ENCODE assay signal across 9 mouse cellular contexts in genomic region chr7:102506848-102507247, GRCm38 (mm10). TPM values are rescaled to one million over a fixed set of nuclear protein-coding genes. Genes with fewer than 3 reads are reported as not detected.
DNase-seq lines count a peak whose midpoint lies in the region; ATAC-seq and TF ChIP-seq lines count a peak whose summit lies in the region.
"Had no signal": no experiment of that assay in that cellular context is flagged by ENCODE, and none has a peak within 500 bp of the region (broad histone marks: within the 10 kb centered on the region; RNA-seq: fewer than 3 reads in every experiment).

No protein-coding gene starts in this region.

- no peaks in the 10 kb centered on the region for H3K4me1 ChIP-seq in ES-E14 (ENCODE audit: control insufficient read depth in 2 of 2, insufficient read depth in 2 of 2, low read length in 2 of 2, poor library complexity in 1 of 2)
- no peaks in the 10 kb centered on the region for H3K4me1 ChIP-seq in forebrain, embryonic 14.5 days (ENCODE audit: control insufficient read depth, insufficient read depth, low read length)
- no peaks in the 10 kb centered on the region for H3K4me1 ChIP-seq in hindbrain, embryonic 10.5 days (replicated peaks)
- H3K4me1 ChIP-seq in lung, embryonic 15.5 days, result no peaks in the 10 kb centered on the region
- H3K4me1 ChIP-seq: limb, embryonic 15.5 days had no signal

- no peak overlapping the region for H3K4me2 ChIP-seq in forebrain, embryonic 14.5 days (ENCODE audit: low read length)
- no peak overlapping the region for H3K4me2 ChIP-seq in lung, embryonic 15.5 days
- H3K4me2 ChIP-seq: limb, embryonic 15.5 days had no signal

- 53% methylated on average over 3 of the region's 3 CpGs for WGBS in forebrain, embryonic 14.5 days
- WGBS in hindbrain, embryonic 10.5 days, result 50% methylated on average over 3 of the region's 3 CpGs
- 47% methylated on average over 3 of the region's 3 CpGs for WGBS in lung, embryonic 15.5 days

- DNase-seq in ES-E14 (ENCODE audit: low read depth, low spot score), result peak; percentile 79
- DNase-seq in forebrain, embryonic 14.5 days (ENCODE audit: low spot score), result peak; percentile 76
- DNase-seq in hindbrain, embryonic 10.5 days (ENCODE audit: low spot score), result peak; percentile 78
- DNase-seq in layer of hippocampus, adult 8-10 months (ENCODE audit: low spot score in 2 of 2), result peak; percentile 48 to 85
- DNase-seq in ovary, postnatal 14 days (ENCODE audit: low spot score), result peak; percentile 63
- DNase-seq in thymus, postnatal 0 days (ENCODE audit: low spot score), result peak; percentile 67

- no peaks in the 10 kb centered on the region for H3K36me3 ChIP-seq in ES-E14 (ENCODE audit: control insufficient read depth, insufficient read depth, low read length, poor library complexity, severe bottlenecking)
- H3K36me3 ChIP-seq in forebrain, embryonic 14.5 days (ENCODE audit: control insufficient read depth, insufficient read depth, low read length), result no peaks in the 10 kb centered on the region
- H3K36me3 ChIP-seq in hindbrain, embryonic 10.5 days, result no peaks in the 10 kb centered on the region
- no peaks in the 10 kb centered on the region for H3K36me3 ChIP-seq in lung, embryonic 15.5 days
- H3K36me3 ChIP-seq: limb, embryonic 15.5 days had no signal

- ATAC-seq in cerebellum, adult (ENCODE audit: insufficient number of reproducible peaks, low FRiP score, low TSS enrichment), result peak; percentile 62
- ATAC-seq in forebrain, embryonic 14.5 days, result peak; percentile 82
- ATAC-seq in lung, embryonic 15.5 days (ENCODE audit: borderline replicate concordance, extremely low read depth, low FRiP score, low TSS enrichment), result peak; percentile 55; the same call in 1 of the 2 replicates

- no peak overlapping the region for H3K9ac ChIP-seq in ES-E14 (ENCODE audit: insufficient read depth, low read depth, low read length, poor library complexity, severe bottlenecking)
- no peak overlapping the region for H3K9ac ChIP-seq in forebrain, embryonic 14.5 days (ENCODE audit: low read length)
- H3K9ac ChIP-seq in lung, embryonic 15.5 days, result no peak overlapping the region
- H3K9ac ChIP-seq: limb, embryonic 15.5 days had no signal

- no peak overlapping the region for H3K27ac ChIP-seq in ES-E14 (ENCODE audit: insufficient read depth, low read depth, low read length, poor library complexity, severe bottlenecking)
- no peak overlapping the region for H3K27ac ChIP-seq in forebrain, embryonic 14.5 days (ENCODE audit: low read depth, low read length)
- H3K27ac ChIP-seq in hindbrain, embryonic 10.5 days, result no peak overlapping the region
- no peak overlapping the region for H3K27ac ChIP-seq in lung, embryonic 15.5 days
- H3K27ac ChIP-seq: limb, embryonic 15.5 days had no signal

- H3K4me3 ChIP-seq in ES-E14 (ENCODE audit: insufficient read depth in 1 of 2, low read depth in 1 of 2, low read length in 2 of 2, poor library complexity in 1 of 2, severe bottlenecking in 1 of 2), result no peak overlapping the region
- no peak overlapping the region for H3K4me3 ChIP-seq in forebrain, embryonic 14.5 days (ENCODE audit: low read depth, low read length)
- H3K4me3 ChIP-seq in hindbrain, embryonic 10.5 days, result no peak overlapping the region
- no peak overlapping the region for H3K4me3 ChIP-seq in lung, embryonic 15.5 days
- H3K4me3 ChIP-seq: limb, embryonic 15.5 days had no signal

- no peaks in the 10 kb centered on the region for H3K27me3 ChIP-seq in forebrain, embryonic 14.5 days (replicated peaks; ENCODE audit: control insufficient read depth, insufficient read depth, low read length)
- H3K27me3 ChIP-seq in hindbrain, embryonic 10.5 days (ENCODE audit: insufficient read depth, poor library complexity, severe bottlenecking), result peaks cover 14% of the 10 kb centered on the region
- peaks cover 3% of the 10 kb centered on the region; the same call in 1 of the 2 replicates for H3K27me3 ChIP-seq in lung, embryonic 15.5 days

- in situ Hi-C loops in ES-E14 (cut with MboI; ENCODE audit: low sequenced_read_pairs in 2 of 2, unreplicated experiment in 2 of 2), result loop anchor here (10.0 to 25.0 kb wide), 3 partner anchors 405 to 605 kb away; partner anchors contain the start of genes Olfr571 (in 2 of the 2) and Olfr572 (in 1 of the 2)

- no peaks in the 10 kb centered on the region for H3K9me3 ChIP-seq in ES-E14 (ENCODE audit: control insufficient read depth, insufficient read depth, low read depth, low read length)
- H3K9me3 ChIP-seq in forebrain, embryonic 14.5 days (replicated peaks; ENCODE audit: control insufficient read depth, low read length), result no peaks in the 10 kb centered on the region
- H3K9me3 ChIP-seq in hindbrain, embryonic 10.5 days, result no peaks in the 10 kb centered on the region
- H3K9me3 ChIP-seq in lung, embryonic 15.5 days, result no peaks in the 10 kb centered on the region
- H3K9me3 ChIP-seq: limb, embryonic 15.5 days had no signal

TF ChIP-seq in ES-E14, 5 proteins besides CTCF, POLR2A, EP300 and RAD21:
- TF ChIP-seq ZC3H11A (IDR thresholded peaks at IDR 0.05; ENCODE audit: borderline replicate concordance, low read depth, low read length) (peak; percentile 82; the same call in 1 of the 2 replicates), MAFK (IDR thresholded peaks at IDR 0.05; ENCODE audit: insufficient read depth, low read depth, low read length) (no peak), HCFC1 (IDR thresholded peaks at IDR 0.05; ENCODE audit: borderline replicate concordance, insufficient read depth, low read length) (no peak)

RNA-seq across cellular contexts. Expression of gene Olfr545, which starts 7.5 kb away (rescaled TPM):
- total RNA-seq in ES-E14 (2012; rRNA removed), result not detected in 2 replicates
- polyA plus RNA-seq in forebrain, embryonic 14.5 days (2014; fragmentation: Nextera tagmentation; extraction: Ambion mirVana), result 0.23 TPM in 1 of 2 replicates, not detected in the other
- 0.11 and 0.29 TPM in 2 replicates for polyA plus RNA-seq in hindbrain, embryonic 10.5 days (2016; fragmentation: Nextera tagmentation; extraction: Ambion mirVana)
- not detected for total RNA-seq in layer of hippocampus, adult 8-10 months (2022)
- not detected in 2 replicates for polyA plus RNA-seq in lung, embryonic 15.5 days (2015; fragmentation: Nextera tagmentation; extraction: Ambion mirVana)
- polyA plus RNA-seq in thymus, postnatal 0 days (2015; fragmentation: Nextera tagmentation; extraction: Ambion mirVana), result 0.08 TPM in 1 of 2 replicates, not detected in the other

RNA-seq across cellular contexts. Expression of gene Olfr544, which starts 18.7 kb away (rescaled TPM):
- total RNA-seq in ES-E14 (2012; rRNA removed), result 0.16 TPM in 1 of 2 replicates, not detected in the other
- 0.09 TPM in 1 of 2 replicates, not detected in the other for polyA plus RNA-seq in forebrain, embryonic 14.5 days (2014; fragmentation: Nextera tagmentation; extraction: Ambion mirVana)
- 0.06 and 0.10 TPM in 2 replicates for polyA plus RNA-seq in hindbrain, embryonic 10.5 days (2016; fragmentation: Nextera tagmentation; extraction: Ambion mirVana)
- total RNA-seq in layer of hippocampus, adult 8-10 months (2022), result not detected
- polyA plus RNA-seq in lung, embryonic 15.5 days (2015; fragmentation: Nextera tagmentation; extraction: Ambion mirVana), result 0.08 and 0.09 TPM in 2 replicates
- polyA plus RNA-seq in thymus, postnatal 0 days (2015; fragmentation: Nextera tagmentation; extraction: Ambion mirVana), result 0.05 TPM in 1 of 2 replicates, not detected in the other

RNA-seq across cellular contexts. Expression of gene Olfr543, which starts 25.4 kb away (rescaled TPM):
- total RNA-seq in ES-E14 (2012; rRNA removed), result 0.22 and 0.63 TPM in 2 replicates
- polyA plus RNA-seq in forebrain, embryonic 14.5 days (2014; fragmentation: Nextera tagmentation; extraction: Ambion mirVana), result 0.46 TPM in 1 of 2 replicates, not detected in the other
- polyA plus RNA-seq in hindbrain, embryonic 10.5 days (2016; fragmentation: Nextera tagmentation; extraction: Ambion mirVana), result 0.40 and 0.67 TPM in 2 replicates
- not detected for total RNA-seq in layer of hippocampus, adult 8-10 months (2022)
- polyA plus RNA-seq in lung, embryonic 15.5 days (2015; fragmentation: Nextera tagmentation; extraction: Ambion mirVana), result 0.17 and 0.31 TPM in 2 replicates
- 0.14 and 0.34 TPM in 2 replicates for polyA plus RNA-seq in thymus, postnatal 0 days (2015; fragmentation: Nextera tagmentation; extraction: Ambion mirVana)

RNA-seq across cellular contexts. Expression of gene Olfr547, which starts 27.7 kb away (rescaled TPM):
- total RNA-seq in ES-E14 (2012; rRNA removed), result not detected in 2 replicates
- not detected in 2 replicates for polyA plus RNA-seq in forebrain, embryonic 14.5 days (2014; fragmentation: Nextera tagmentation; extraction: Ambion mirVana)
- not detected in 2 replicates for polyA plus RNA-seq in hindbrain, embryonic 10.5 days (2016; fragmentation: Nextera tagmentation; extraction: Ambion mirVana)
- not detected for total RNA-seq in layer of hippocampus, adult 8-10 months (2022)
- not detected in 2 replicates for polyA plus RNA-seq in lung, embryonic 15.5 days (2015; fragmentation: Nextera tagmentation; extraction: Ambion mirVana)
- polyA plus RNA-seq in thymus, postnatal 0 days (2015; fragmentation: Nextera tagmentation; extraction: Ambion mirVana), result not detected in 2 replicates
- polyA plus RNA-seq: limb, embryonic 15.5 days had no signal

RNA-seq across cellular contexts. Expression of gene Olfr548-ps1, which starts 33.8 kb away (rescaled TPM):
- total RNA-seq in ES-E14 (2012; rRNA removed), result not detected in 2 replicates
- not detected in 2 replicates for polyA plus RNA-seq in forebrain, embryonic 14.5 days (2014; fragmentation: Nextera tagmentation; extraction: Ambion mirVana)
- polyA plus RNA-seq in hindbrain, embryonic 10.5 days (2016; fragmentation: Nextera tagmentation; extraction: Ambion mirVana), result not detected in 2 replicates
- not detected for total RNA-seq in layer of hippocampus, adult 8-10 months (2022)
- polyA plus RNA-seq in lung, embryonic 15.5 days (2015; fragmentation: Nextera tagmentation; extraction: Ambion mirVana), result not detected in 2 replicates
- not detected in 2 replicates for polyA plus RNA-seq in thymus, postnatal 0 days (2015; fragmentation: Nextera tagmentation; extraction: Ambion mirVana)
- polyA plus RNA-seq: limb, embryonic 15.5 days had no signal
